Mouse (Mus musculus) midbrain, postnatal 0 days (tissue): ENCODE data around the gene Scgb3a1. TPM values are rescaled to one million over a fixed set of nuclear protein-coding genes. Genes with fewer than 3 reads are reported as not detected.

Experiments used
- ATAC-seq: fragments of 200-750 bp; cut with Nextera tagmentation; 2 replicates; pipeline ENCODE4 v1.8.0; 2017; ENCODE audit warnings: moderate number of reproducible peaks, mild to moderate bottlenecking, moderate TSS enrichment, moderate library complexity; ENCODE audit not compliant: low FRiP score
- DNase-seq: peaks from one replicate; pipeline ENCODE4 v3.0.0-alpha.2; 2015; ENCODE audit warnings: low spot score
- H3K27ac ChIP-seq: fragments of 300-500 bp; sonication (generic); 2 replicates; pipeline ENCODE4 v1.5.1; 2014; ENCODE audit warnings: low read depth, mild to moderate bottlenecking, low read length, mixed read lengths
- H3K27me3 ChIP-seq: fragments of 300-500 bp; sonication (generic); 2 replicates; pipeline ENCODE4 v1.6.1; 2014; ENCODE audit warnings: low read length, control low read depth, mixed read lengths; ENCODE audit not compliant: insufficient read depth
- H3K36me3 ChIP-seq: fragments of 300-500 bp; sonication (generic); 2 replicates; pipeline ENCODE4 v1.6.1; 2014; ENCODE audit warnings: low read length, control low read depth, mixed read lengths; ENCODE audit not compliant: insufficient read depth
- H3K4me1 ChIP-seq: fragments of 300-500 bp; sonication (generic); 2 replicates; pipeline ENCODE4 v1.6.1; 2014; ENCODE audit warnings: mild to moderate bottlenecking, control low read depth, antibody characterized with exemption, low read length, mixed read lengths; ENCODE audit not compliant: insufficient read depth
- H3K4me2 ChIP-seq: fragments of 300-500 bp; sonication (generic); 2 replicates; pipeline ENCODE4 v1.6.1; 2014; ENCODE audit warnings: low read depth, mild to moderate bottlenecking, low read length, mixed read lengths; ENCODE audit not compliant: poor library complexity, severe bottlenecking
- H3K4me3 ChIP-seq: fragments of 300-500 bp; sonication (generic); 2 replicates; pipeline ENCODE4 v1.5.1; 2014; ENCODE audit warnings: low read depth, mild to moderate bottlenecking, low read length, moderate library complexity
- H3K9ac ChIP-seq: fragments of 300-500 bp; sonication (generic); replicated peaks from 2 replicates; pipeline ENCODE4 v1.6.1; 2014; ENCODE audit warnings: mild to moderate bottlenecking, low read length, moderate library complexity, mixed read lengths; ENCODE audit not compliant: poor library complexity, severe bottlenecking
- H3K9me3 ChIP-seq: fragments of 300-500 bp; sonication (generic); 2 replicates; pipeline ENCODE4 v1.6.1; 2016; ENCODE audit warnings: low read length, control low read depth
- CTCF ChIP-seq: IDR thresholded peaks from 2 replicates; pipeline ENCODE4 v1.5.1; 2016; ENCODE audit warnings: antibody characterized with exemption, mild to moderate bottlenecking
- WGBS: fragments of 180-500 bp; shearing (Covaris S2); extraction: QIAGEN DNeasy Blood & Tissue Kit; methylation state at CpG from one replicate; pipeline ENCODE4 v1.1.7; 2014; 5-methylcytosine and 5-hydroxymethylcytosine counted together
- polyA plus RNA-seq: library from polyadenylated mRNA; unstranded; fragments of >200 nt; fragmentation: Nextera tagmentation; extraction: Ambion mirVana; gene quantifications from 2 replicates; pipeline ENCODE4 v1.2.1, GENCODE M21; 2015
- total RNA-seq: library from RNA; depleted of rRNA; stranded (reverse); fragments of >200 nt; gene quantifications from 2 replicates; pipeline ENCODE4 v1.2.3, GENCODE M21; 2014

Scgb3a1 gene
- total and polyA plus RNA-seq, 2 experiments from 2014 or later = 0.59 TPM; not detected in 1

GRCm38 (mm10) chr11:49653079-49653408, 10.4 kb upstream of the Scgb3a1 start:
- Histone ChIP-seq H3K27me3 (no peaks in the 10 kb centered on the region), H3K36me3 (no peaks in the 10 kb centered on the region), H3K4me2 (peak overlapping the region; percentile 23), H3K4me1 (no peaks in the 10 kb centered on the region), H3K9me3 (no peaks in the 10 kb centered on the region), H3K9ac (no peak overlapping the region), H3K27ac (no peak overlapping the region), H3K4me3 (no peak overlapping the region)
- WGBS = 46% methylated on average over 11 of the region's 11 CpGs
- peak; percentile 42 for ATAC-seq
- DNase-seq = no peak
- no peak for TF ChIP-seq CTCF

- Histone ChIP-seq H3K4me1 (no peaks in the 10 kb centered on the region), H3K9me3 (no peaks in the 10 kb centered on the region), H3K4me3 (no peak overlapping the region), H3K36me3 (no peaks in the 10 kb centered on the region), H3K27ac (no peak overlapping the region), H3K9ac (no peak overlapping the region), H3K4me2 (no peak overlapping the region), H3K27me3 (no peaks in the 10 kb centered on the region)
- ATAC-seq (no peak), DNase-seq (no peak)
- no peak for TF ChIP-seq CTCF
- WGBS = 86% methylated on average over 5 of the region's 5 CpGs
These were observed 8.8 kb upstream of the Scgb3a1 start for GRCm38 (mm10) chr11:49654651-49655050.

- H3K36me3 ChIP-seq = no peaks in the 10 kb centered on the region
These were observed 7.9 kb upstream of the Scgb3a1 start for GRCm38 (mm10) chr11:49655501-49655900.

GRCm38 (mm10) chr11:49658065-49658464, 5.3 kb upstream of the Scgb3a1 start:
- no peak for TF ChIP-seq CTCF

More at GRCm38 (mm10) chr11:49655501-49655900, 7.9 kb upstream of the Scgb3a1 start:
- ATAC-seq (no peak), DNase-seq (no peak)
- no peak overlapping the region for H3K27ac ChIP-seq
- H3K9me3 ChIP-seq = no peaks in the 10 kb centered on the region
- H3K9ac ChIP-seq = no peak overlapping the region
- TF ChIP-seq CTCF = no peak
- no peak overlapping the region for H3K4me2 ChIP-seq
- no peaks in the 10 kb centered on the region for H3K27me3 ChIP-seq
- no peak overlapping the region for H3K4me3 ChIP-seq
- no peaks in the 10 kb centered on the region for H3K4me1 ChIP-seq

GRCm38 (mm10) chr11:49658791-49659469, 4.5 kb upstream of the Scgb3a1 start:
- Histone ChIP-seq H3K4me1 (no peaks in the 10 kb centered on the region), H3K27ac (no peak overlapping the region; the same call in 1 of the 2 replicates), H3K9me3 (no peaks in the 10 kb centered on the region), H3K4me3 (no peak overlapping the region), H3K4me2 (no peak overlapping the region), H3K27me3 (no peaks in the 10 kb centered on the region), H3K9ac (no peak overlapping the region), H3K36me3 (no peaks in the 10 kb centered on the region)
- no peak for DNase-seq
- ATAC-seq = no peak
- no peak for TF ChIP-seq CTCF
- 70% methylated on average over 10 of the region's 10 CpGs for WGBS

More at GRCm38 (mm10) chr11:49658065-49658464, 5.3 kb upstream of the Scgb3a1 start:
- no peak for ATAC-seq
- no peaks in the 10 kb centered on the region for H3K36me3 ChIP-seq
- no peak overlapping the region for H3K4me3 ChIP-seq
- H3K27ac ChIP-seq = no peak overlapping the region
- no peak for DNase-seq
- WGBS = 85% methylated on average over 4 of the region's 4 CpGs
- no peak overlapping the region for H3K4me2 ChIP-seq
- no peaks in the 10 kb centered on the region for H3K4me1 ChIP-seq
- no peaks in the 10 kb centered on the region for H3K9me3 ChIP-seq
- H3K9ac ChIP-seq = no peak overlapping the region
- H3K27me3 ChIP-seq = no peaks in the 10 kb centered on the region

GRCm38 (mm10) chr11:49659470-49659799, 4.0 kb upstream of the Scgb3a1 start:
- Histone ChIP-seq H3K27me3 (no peaks in the 10 kb centered on the region), H3K4me1 (no peaks in the 10 kb centered on the region), H3K9me3 (no peaks in the 10 kb centered on the region), H3K36me3 (no peaks in the 10 kb centered on the region), H3K4me3 (no peak overlapping the region), H3K27ac (no peak overlapping the region; the same call in 1 of the 2 replicates), H3K9ac (no peak overlapping the region), H3K4me2 (no peak overlapping the region)
- TF ChIP-seq CTCF = no peak
- ATAC-seq (no peak), DNase-seq (no peak)
- WGBS = 75% methylated on average over 7 of the region's 7 CpGs
